Mouse (Mus musculus) ES-E14 (cell line): ENCODE results near the gene Cfap45. TPM values are rescaled to one million over a fixed set of nuclear protein-coding genes. Genes with fewer than 3 reads are reported as not detected.

ENCODE experiments used
- DNase-seq: peaks from one replicate; pipeline ENCODE4 v3.0.0-alpha.2; 2013; ENCODE audit warnings: low read depth, low spot score
- H3K27ac ChIP-seq: 2 replicates; pipeline ENCODE4 v1.5.1; 2012; ENCODE audit warnings: low read depth, mild to moderate bottlenecking, low read length, moderate library complexity, mixed read lengths; ENCODE audit not compliant: poor library complexity, insufficient read depth, severe bottlenecking
- H3K36me3 ChIP-seq: 2 replicates; pipeline ENCODE4 v1.6.1; 2012; ENCODE audit warnings: mild to moderate bottlenecking, low read length, moderate library complexity, mixed read lengths; ENCODE audit not compliant: control insufficient read depth, poor library complexity, insufficient read depth, severe bottlenecking
- H3K4me1 ChIP-seq, 2 experiments: fragments of 150-350 bp in 1 of 2; sonication (generic) in 1 of 2; 2 replicates each; pipeline ENCODE4 v1.6.1; 2012; ENCODE audit warnings: low read length in 2 of 2, mild to moderate bottlenecking in 1 of 2, mixed read lengths in 1 of 2; ENCODE audit not compliant: control insufficient read depth in 2 of 2, insufficient read depth in 2 of 2, poor library complexity in 1 of 2
- H3K4me3 ChIP-seq, 2 experiments: fragments of 150-350 bp in 1 of 2; sonication (generic) in 1 of 2; 2 replicates each; pipeline ENCODE4 v1.5.1; 2012; ENCODE audit warnings: low read length in 2 of 2, low read depth in 1 of 2, mild to moderate bottlenecking in 1 of 2, mixed read lengths in 1 of 2; ENCODE audit not compliant: insufficient read depth in 1 of 2, poor library complexity in 1 of 2, severe bottlenecking in 1 of 2
- H3K9ac ChIP-seq: 2 replicates; pipeline ENCODE4 v1.6.1; 2012; ENCODE audit warnings: low read depth, mild to moderate bottlenecking, low read length, mixed read lengths; ENCODE audit not compliant: poor library complexity, insufficient read depth, severe bottlenecking
- H3K9me3 ChIP-seq: fragments of 150-350 bp; sonication (generic); 2 replicates; pipeline ENCODE4 v1.6.1; 2012; ENCODE audit warnings: low read depth, mild to moderate bottlenecking, low read length; ENCODE audit not compliant: control insufficient read depth, insufficient read depth
- CHD2 ChIP-seq: IDR thresholded peaks from 2 replicates; pipeline ENCODE4 v1.6.1; 2014; ENCODE audit warnings: mild to moderate bottlenecking, low read depth, low read length, inconsistent platforms
- HCFC1 ChIP-seq: IDR thresholded peaks from 2 replicates; pipeline ENCODE4 v1.6.1; 2012; ENCODE audit warnings: low read length, inconsistent platforms, borderline replicate concordance; ENCODE audit not compliant: insufficient read depth
- MAFK ChIP-seq: IDR thresholded peaks from 2 replicates; pipeline ENCODE4 v1.6.1; 2014; ENCODE audit warnings: mild to moderate bottlenecking, low read depth, low read length, inconsistent platforms; ENCODE audit not compliant: insufficient read depth
- ZC3H11A ChIP-seq: IDR thresholded peaks from 2 replicates; pipeline ENCODE4 v1.6.1; 2012; ENCODE audit warnings: low read depth, mild to moderate bottlenecking, inconsistent platforms, low read length, borderline replicate concordance
- ZNF384 ChIP-seq: IDR thresholded peaks from 2 replicates; pipeline ENCODE4 v1.6.1; 2012; ENCODE audit warnings: low read depth, low read length, inconsistent platforms
- in situ Hi-C, 2 experiments: fragments of 600-800 bp; cut with MboI; formaldehyde crosslinking; loops; one replicate each; pipeline ENCODE4 v1.15.1; 2025; ENCODE audit warnings: low sequenced_read_pairs in 2 of 2, inconsistent platforms in 1 of 2; ENCODE audit not compliant: unreplicated experiment in 2 of 2
- total RNA-seq: library from RNA; depleted of rRNA; stranded (reverse); fragments of 300-350 nt; gene quantifications from 2 replicates; pipeline ENCODE4 v1.2.3, GENCODE M21; 2012

Gene Cfap45
- total RNA-seq, 1 experiment, result 0.67 TPM

GRCm38 (mm10) chr1:172482518-172483360, 37.9 kb upstream of the Cfap45 start:
- Histone ChIP-seq H3K4me1 (peaks cover 1 to 2% of the 10 kb centered on the region in 2 experiments; a peak in 3 of 4 replicates), H3K9me3 (no peaks in the 10 kb centered on the region), H3K27ac (no peak overlapping the region; the same call in 1 of the 2 replicates), H3K4me3 (peak overlapping the region; percentile 62 to 88), H3K9ac (peak overlapping the region; percentile 44; the same call in 1 of the 2 replicates), H3K36me3 (peaks cover 8% of the 10 kb centered on the region; the same call in 1 of the 2 replicates)
- no peak for TF ChIP-seq HCFC1
- TF ChIP-seq ZNF384, result no peak
- no peak for TF ChIP-seq CHD2
- no peak for TF ChIP-seq MAFK
- no peak for TF ChIP-seq ZC3H11A
- DNase-seq, result no peak
- in situ Hi-C loops, result no loop called here

- H3K27ac ChIP-seq, result no peak overlapping the region
- no peaks in the 10 kb centered on the region for H3K9me3 ChIP-seq
- H3K9ac ChIP-seq, result no peak overlapping the region
- DNase-seq, result no peak
- H3K4me1 ChIP-seq, result peaks cover 1 to 2% of the 10 kb centered on the region in 2 experiments; a peak in 3 of 4 replicates
- TF ChIP-seq ZNF384, result no peak
- no peak for TF ChIP-seq HCFC1
- TF ChIP-seq MAFK, result no peak
- no peak for TF ChIP-seq ZC3H11A
- no peak for TF ChIP-seq CHD2
- H3K36me3 ChIP-seq, result peaks cover 8% of the 10 kb centered on the region; the same call in 1 of the 2 replicates
- H3K4me3 ChIP-seq, result no peak overlapping the region
- in situ Hi-C loops, result no loop called here
These were observed 37.3 kb upstream of the Cfap45 start for GRCm38 (mm10) chr1:172483361-172483660.

GRCm38 (mm10) chr1:172484236-172484635, 36.4 kb upstream of the Cfap45 start:
- Histone ChIP-seq H3K9ac (0 out of 2 replicates have a peak overlapping the region, but pooled peaks have one; percentile 24), H3K4me1 (peaks cover 1 to 2% of the 10 kb centered on the region in 2 experiments; a peak in 3 of 4 replicates), H3K36me3 (peaks cover 8% of the 10 kb centered on the region; the same call in 1 of the 2 replicates), H3K27ac (no peak overlapping the region), H3K9me3 (no peaks in the 10 kb centered on the region), H3K4me3 (no peak overlapping the region)
- in situ Hi-C loops, result no loop called here
- no peak for TF ChIP-seq CHD2
- TF ChIP-seq ZC3H11A, result no peak
- TF ChIP-seq ZNF384, result no peak
- no peak for TF ChIP-seq MAFK
- no peak for TF ChIP-seq HCFC1
- no peak for DNase-seq

GRCm38 (mm10) chr1:172484671-172485070, 35.9 kb upstream of the Cfap45 start:
- in situ Hi-C loops, result no loop called here
- H3K4me3 ChIP-seq, result no peak overlapping the region
- peaks cover 1 to 2% of the 10 kb centered on the region in 2 experiments; a peak in 3 of 4 replicates for H3K4me1 ChIP-seq

More at GRCm38 (mm10) chr1:172484671-172485070, 35.9 kb upstream of the Cfap45 start:
- TF ChIP-seq ZNF384 (no peak), CHD2 (no peak), HCFC1 (no peak), MAFK (no peak), ZC3H11A (no peak)
- Histone ChIP-seq H3K9me3 (no peaks in the 10 kb centered on the region), H3K9ac (no peak overlapping the region), H3K27ac (no peak overlapping the region), H3K36me3 (peaks cover 8% of the 10 kb centered on the region; the same call in 1 of the 2 replicates)
- DNase-seq, result no peak
